Mouse (Mus musculus) cortical plate, adult 2 months (tissue): ENCODE measurements at regions not wholly inside any gene's neighbourhood (a gene's known extent, or its start where the extent isn't known, plus 50 kb on each side); places are given as distances from the start of the nearest gene placed in this dataset.

ENCODE experiments used
- CTCF ChIP-seq: fragments of 200-500 bp; IDR thresholded peaks from 2 replicates; pipeline ENCODE4 v1.5.1; 2011; ENCODE audit warnings: mild to moderate bottlenecking, control low read depth, low read length; ENCODE audit not compliant: insufficient read depth; ENCODE audit errors: extremely low read depth
- POLR2A ChIP-seq: fragments of 200-500 bp; IDR thresholded peaks from 2 replicates; pipeline ENCODE4 v1.6.1; 2011; ENCODE audit warnings: mild to moderate bottlenecking, low read length, control low read depth; ENCODE audit not compliant: insufficient read depth; ENCODE audit errors: extremely low read depth

GRCm38 (mm10) chr3:130796531-130796930 lies 66.3 kb upstream of the Rpl34 start:
- TF ChIP-seq CTCF: no peak
- TF ChIP-seq POLR2A: no peak
